Mouse (Mus musculus): Measurements from ENCODE around the gene Dgkd. TPM values are rescaled to one million over a fixed set of nuclear protein-coding genes. Genes with fewer than 3 reads are reported as not detected.

Gene Dgkd
- polyA plus RNA-seq, 1 experiment from 2014 or later, result 46.3 TPM

DNA sequence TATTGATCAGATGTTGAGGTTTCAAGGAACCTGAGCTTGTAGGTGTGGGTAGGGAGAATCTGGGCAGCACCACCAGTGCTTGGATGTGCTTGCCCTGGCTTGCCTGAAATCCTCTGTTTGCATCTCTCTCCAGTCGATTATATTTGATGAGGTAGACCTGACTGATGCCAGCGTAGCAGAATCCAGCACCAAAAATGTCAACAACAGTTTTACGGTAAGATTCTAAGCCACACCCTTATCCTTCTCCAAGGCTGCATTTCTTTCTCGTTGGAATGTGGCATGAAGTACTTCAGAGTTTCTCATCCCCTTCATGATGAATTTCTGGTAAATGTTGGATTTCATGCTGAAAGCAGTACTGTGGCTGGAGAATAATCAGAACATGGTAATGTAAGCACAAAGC lies 28.6 kb downstream of the Dgkd start:
- Histone ChIP-seq H3K4me2 (ENCODE audit: low read depth, low read length, severe bottlenecking) (no peak overlapping the region), H3K36me3 (ENCODE audit: control insufficient read depth, insufficient read depth, low read length) (no peaks in the 10 kb centered on the region; the same call in 1 of the 2 replicates), H3K27ac (ENCODE audit: low read depth, low read length) (no peak overlapping the region), H3K4me3 (ENCODE audit: low read depth, low read length) (no peak overlapping the region), H3K4me1 (replicated peaks; ENCODE audit: control insufficient read depth, insufficient read depth, low read length) (no peaks in the 10 kb centered on the region), H3K9me3 (ENCODE audit: control insufficient read depth, low read length) (no peaks in the 10 kb centered on the region), H3K9ac (ENCODE audit: low read length) (no peak overlapping the region), H3K27me3 (ENCODE audit: control insufficient read depth, insufficient read depth, low read length) (no peaks in the 10 kb centered on the region)
- WGBS, result 87% methylated on average over 4 of the region's 4 CpGs
- DNase-seq (ENCODE audit: low spot score), result no peak
- ATAC-seq (replicated peaks; ENCODE audit: low FRiP score), result no peak

DNA sequence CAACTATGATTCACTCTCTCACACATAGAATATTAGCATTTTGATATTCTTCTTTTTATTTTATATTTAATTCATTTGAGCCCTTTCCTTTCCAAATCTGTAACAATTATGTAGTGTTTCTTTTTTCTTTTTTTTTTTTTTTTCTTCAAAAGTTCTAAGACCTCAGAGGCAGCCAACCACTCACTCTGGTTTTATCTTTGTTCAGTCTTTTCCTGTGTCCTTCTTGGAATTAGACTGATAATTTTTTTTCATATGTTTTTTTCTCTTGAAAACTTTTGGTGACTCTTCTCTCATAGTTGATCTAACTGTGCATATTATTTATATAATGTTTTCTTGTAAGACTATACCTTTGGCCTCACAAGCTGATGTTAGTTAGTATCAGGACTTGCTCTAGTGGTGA lies 29.5 kb downstream of the Dgkd start:
- Histone ChIP-seq H3K9ac (ENCODE audit: low read length) (no peak overlapping the region), H3K4me1 (replicated peaks; ENCODE audit: control insufficient read depth, insufficient read depth, low read length) (no peaks in the 10 kb centered on the region), H3K4me3 (ENCODE audit: low read depth, low read length) (no peak overlapping the region), H3K27me3 (ENCODE audit: control insufficient read depth, insufficient read depth, low read length) (no peaks in the 10 kb centered on the region), H3K4me2 (ENCODE audit: low read depth, low read length, severe bottlenecking) (no peak overlapping the region), H3K9me3 (ENCODE audit: control insufficient read depth, low read length) (no peaks in the 10 kb centered on the region), H3K27ac (ENCODE audit: low read depth, low read length) (no peak overlapping the region), H3K36me3 (ENCODE audit: control insufficient read depth, insufficient read depth, low read length) (no peaks in the 10 kb centered on the region; the same call in 1 of the 2 replicates)
- ATAC-seq (replicated peaks; ENCODE audit: low FRiP score) (no peak), DNase-seq (ENCODE audit: low spot score) (no peak)

DNA sequence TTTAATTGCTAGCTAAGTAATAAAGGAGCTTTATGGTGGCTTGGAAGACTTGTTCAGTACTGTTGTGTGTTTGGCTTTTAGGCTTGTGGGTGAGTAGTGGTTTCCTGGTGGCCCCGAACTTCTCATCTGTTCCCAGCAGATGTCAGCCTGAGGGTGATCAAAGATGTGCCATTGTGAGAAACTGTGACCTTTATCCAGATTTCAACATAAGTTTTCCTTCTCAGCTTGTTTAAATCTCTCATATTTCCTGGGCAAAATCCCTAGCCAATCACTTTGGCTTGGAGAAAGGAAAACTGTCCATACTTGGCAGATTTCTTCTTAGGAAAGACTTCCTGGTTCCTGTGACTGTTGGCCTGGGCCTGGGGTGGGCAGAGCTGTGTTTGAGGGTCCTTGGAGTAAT lies 37.9 kb downstream of the Dgkd start:
- no peak overlapping the region for H3K27ac ChIP-seq (ENCODE audit: low read depth, low read length)
- H3K27me3 ChIP-seq (ENCODE audit: control insufficient read depth, insufficient read depth, low read length), result no peaks in the 10 kb centered on the region
- no peak overlapping the region for H3K4me3 ChIP-seq (ENCODE audit: low read depth, low read length)
- no peaks in the 10 kb centered on the region for H3K4me1 ChIP-seq (replicated peaks; ENCODE audit: control insufficient read depth, insufficient read depth, low read length)
- no peak overlapping the region for H3K4me2 ChIP-seq (ENCODE audit: low read depth, low read length, severe bottlenecking)
- 86% methylated on average over 1 of the region's 1 CpGs for WGBS
- H3K9ac ChIP-seq (ENCODE audit: low read length), result no peak overlapping the region
- H3K9me3 ChIP-seq (ENCODE audit: control insufficient read depth, low read length), result no peaks in the 10 kb centered on the region
- no peaks in the 10 kb centered on the region; the same call in 1 of the 2 replicates for H3K36me3 ChIP-seq (ENCODE audit: control insufficient read depth, insufficient read depth, low read length)
- DNase-seq (ENCODE audit: low spot score) (no peak), ATAC-seq (replicated peaks; ENCODE audit: low FRiP score) (no peak)

DNA sequence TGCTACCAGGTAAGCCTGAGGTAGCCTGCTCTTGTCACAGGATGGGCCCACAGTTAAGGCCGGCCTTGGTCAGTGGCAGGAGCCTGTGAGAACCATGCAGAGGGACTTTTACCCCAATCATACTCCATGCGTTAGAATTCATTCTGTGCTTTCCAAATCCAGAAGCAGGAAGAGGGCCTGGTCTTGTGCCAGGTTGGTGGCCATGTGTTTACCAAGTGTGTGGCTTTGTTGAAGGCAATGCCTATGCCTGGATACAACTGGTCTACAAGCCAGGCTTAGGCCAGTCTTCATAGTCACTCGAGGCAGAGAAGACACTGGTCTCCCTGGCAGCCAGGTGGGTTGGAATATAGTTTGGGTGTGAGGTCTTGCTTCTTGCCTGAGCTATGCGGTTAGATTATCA lies 38.5 kb downstream of the Dgkd start:
- Histone ChIP-seq H3K27me3 (ENCODE audit: control insufficient read depth, insufficient read depth, low read length) (no peaks in the 10 kb centered on the region), H3K36me3 (ENCODE audit: control insufficient read depth, insufficient read depth, low read length) (no peaks in the 10 kb centered on the region; the same call in 1 of the 2 replicates), H3K4me2 (ENCODE audit: low read depth, low read length, severe bottlenecking) (no peak overlapping the region), H3K27ac (ENCODE audit: low read depth, low read length) (no peak overlapping the region), H3K4me3 (ENCODE audit: low read depth, low read length) (no peak overlapping the region), H3K9ac (ENCODE audit: low read length) (no peak overlapping the region), H3K9me3 (ENCODE audit: control insufficient read depth, low read length) (no peaks in the 10 kb centered on the region), H3K4me1 (replicated peaks; ENCODE audit: control insufficient read depth, insufficient read depth, low read length) (no peaks in the 10 kb centered on the region)
- DNase-seq (ENCODE audit: low spot score), result no peak
- 84% methylated on average over 4 of the region's 4 CpGs for WGBS
- ATAC-seq (replicated peaks; ENCODE audit: low FRiP score), result no peak

DNA sequence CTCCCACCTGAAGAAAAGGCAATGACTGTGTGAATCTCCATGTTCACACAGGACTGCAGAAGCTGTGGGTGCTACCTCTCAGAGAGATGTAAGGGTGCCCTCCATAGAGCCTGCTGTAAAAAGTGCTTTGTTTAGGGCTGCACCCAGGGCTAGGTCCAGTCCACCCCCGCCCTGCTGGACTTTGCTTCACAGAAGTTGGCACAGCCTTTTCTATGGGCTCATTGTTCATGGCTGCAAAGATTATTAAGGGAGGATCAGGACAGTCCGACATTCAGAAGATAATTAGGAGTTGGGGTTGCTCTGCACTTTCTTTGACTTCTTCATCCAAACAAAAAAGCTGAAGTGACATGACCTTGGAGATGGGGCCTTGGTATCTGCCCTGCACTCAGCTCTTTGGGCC lies 39.4 kb downstream of the Dgkd start:
- Histone ChIP-seq H3K4me3 (ENCODE audit: low read depth, low read length) (no peak overlapping the region), H3K27ac (ENCODE audit: low read depth, low read length) (no peak overlapping the region), H3K27me3 (ENCODE audit: control insufficient read depth, insufficient read depth, low read length) (no peaks in the 10 kb centered on the region), H3K4me1 (replicated peaks; ENCODE audit: control insufficient read depth, insufficient read depth, low read length) (no peaks in the 10 kb centered on the region), H3K9ac (ENCODE audit: low read length) (no peak overlapping the region), H3K36me3 (ENCODE audit: control insufficient read depth, insufficient read depth, low read length) (no peaks in the 10 kb centered on the region; the same call in 1 of the 2 replicates), H3K9me3 (ENCODE audit: control insufficient read depth, low read length) (no peaks in the 10 kb centered on the region), H3K4me2 (ENCODE audit: low read depth, low read length, severe bottlenecking) (no peak overlapping the region)
- ATAC-seq (replicated peaks; ENCODE audit: low FRiP score), result no peak
- 53% methylated on average over 2 of the region's 2 CpGs for WGBS
- DNase-seq (ENCODE audit: low spot score), result no peak

DNA sequence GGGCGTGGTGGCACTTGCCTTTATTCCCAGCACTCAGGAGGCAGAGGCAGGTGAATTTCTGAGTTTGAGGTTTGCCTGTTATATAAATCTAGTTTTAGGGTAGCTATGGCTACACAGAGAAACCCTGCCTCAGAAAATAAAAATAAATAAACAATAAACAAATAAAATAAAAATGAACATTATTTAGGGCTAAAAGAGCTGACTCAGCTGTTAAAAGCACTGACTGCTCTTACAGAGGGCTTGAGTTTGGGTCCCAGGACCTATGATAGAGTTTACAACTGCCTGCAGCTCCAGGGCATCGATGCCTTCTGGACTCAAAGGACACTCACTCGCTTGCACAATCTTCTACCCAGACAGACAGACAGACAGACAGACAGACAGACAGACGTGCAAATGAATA lies 40.3 kb downstream of the Dgkd start:
- no peaks in the 10 kb centered on the region for H3K27me3 ChIP-seq (ENCODE audit: control insufficient read depth, insufficient read depth, low read length)
- no peaks in the 10 kb centered on the region for H3K4me1 ChIP-seq (replicated peaks; ENCODE audit: control insufficient read depth, insufficient read depth, low read length)
- WGBS, result 95% methylated on average over 4 of the region's 4 CpGs
- DNase-seq (ENCODE audit: low spot score), result no peak
- H3K9ac ChIP-seq (ENCODE audit: low read length), result no peak overlapping the region
- no peak overlapping the region for H3K27ac ChIP-seq (ENCODE audit: low read depth, low read length)
- no peak for ATAC-seq (replicated peaks; ENCODE audit: low FRiP score)
- H3K4me2 ChIP-seq (ENCODE audit: low read depth, low read length, severe bottlenecking), result no peak overlapping the region
- no peak overlapping the region for H3K4me3 ChIP-seq (ENCODE audit: low read depth, low read length)
- no peaks in the 10 kb centered on the region for H3K36me3 ChIP-seq (ENCODE audit: control insufficient read depth, insufficient read depth, low read length)
- H3K9me3 ChIP-seq (ENCODE audit: control insufficient read depth, low read length), result no peaks in the 10 kb centered on the region

DNA sequence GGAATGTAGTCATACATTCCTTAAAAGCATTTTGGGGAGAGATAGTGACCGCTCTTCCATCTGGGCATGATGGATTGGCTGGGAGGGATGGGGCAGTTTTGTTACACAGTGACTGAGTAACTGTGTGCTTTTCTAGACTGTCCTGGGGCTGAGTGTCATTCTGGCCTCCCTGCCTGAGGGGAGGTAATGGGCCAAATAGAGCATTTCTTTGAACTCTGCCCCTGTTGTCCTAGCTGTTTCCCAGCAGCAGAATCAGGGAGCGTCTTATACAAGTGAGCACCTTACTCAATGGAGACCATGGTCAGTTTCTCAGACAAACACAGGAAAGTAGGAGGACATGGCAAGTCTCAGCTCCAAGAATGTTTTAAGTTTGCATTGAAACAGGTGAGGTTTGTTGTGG lies 43.8 kb downstream of the Dgkd start:
- DNase-seq (ENCODE audit: low spot score), result no peak
- Histone ChIP-seq H3K9me3 (ENCODE audit: control insufficient read depth, low read length) (no peaks in the 10 kb centered on the region), H3K27me3 (ENCODE audit: control insufficient read depth, insufficient read depth, low read length) (no peaks in the 10 kb centered on the region), H3K4me3 (ENCODE audit: low read depth, low read length) (no peak overlapping the region), H3K4me2 (ENCODE audit: low read depth, low read length, severe bottlenecking) (no peak overlapping the region), H3K4me1 (replicated peaks; ENCODE audit: control insufficient read depth, insufficient read depth, low read length) (no peaks in the 10 kb centered on the region), H3K9ac (ENCODE audit: low read length) (no peak overlapping the region), H3K36me3 (ENCODE audit: control insufficient read depth, insufficient read depth, low read length) (no peaks in the 10 kb centered on the region), H3K27ac (ENCODE audit: low read depth, low read length) (no peak overlapping the region)
- no peak for ATAC-seq (replicated peaks; ENCODE audit: low FRiP score)
- 93% methylated on average over 2 of the region's 2 CpGs for WGBS

DNA sequence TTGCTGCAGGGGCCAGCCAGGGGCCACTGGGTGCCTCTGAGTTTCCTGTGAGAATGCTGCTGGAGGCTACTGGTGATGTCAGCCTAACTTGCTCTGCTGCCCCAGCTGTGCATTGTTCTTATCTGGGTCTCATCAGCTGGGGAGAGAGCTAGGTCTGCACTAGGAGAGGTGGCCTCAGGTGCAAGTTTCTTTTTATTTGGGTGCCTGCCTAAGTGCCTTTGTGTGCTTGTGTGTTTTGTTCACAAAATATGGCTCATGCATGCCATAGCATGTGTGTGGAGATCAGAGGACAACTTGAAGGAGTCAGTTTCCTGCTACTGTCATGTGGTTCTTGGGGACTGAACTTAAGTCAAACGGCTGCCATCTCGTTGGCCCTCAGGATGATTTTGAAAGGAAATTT lies 46.6 kb downstream of the Dgkd start:
- ATAC-seq (replicated peaks; ENCODE audit: low FRiP score), result no peak
- H3K4me2 ChIP-seq (ENCODE audit: low read depth, low read length, severe bottlenecking), result no peak overlapping the region
- H3K9me3 ChIP-seq (ENCODE audit: control insufficient read depth, low read length), result no peaks in the 10 kb centered on the region
- no peak overlapping the region for H3K4me3 ChIP-seq (ENCODE audit: low read depth, low read length)
- no peaks in the 10 kb centered on the region for H3K4me1 ChIP-seq (replicated peaks; ENCODE audit: control insufficient read depth, insufficient read depth, low read length)
- no peaks in the 10 kb centered on the region for H3K36me3 ChIP-seq (ENCODE audit: control insufficient read depth, insufficient read depth, low read length)
- no peak overlapping the region for H3K27ac ChIP-seq (ENCODE audit: low read depth, low read length)
- no peak for DNase-seq (ENCODE audit: low spot score)
- 100% methylated on average over 2 of the region's 2 CpGs for WGBS
- no peaks in the 10 kb centered on the region for H3K27me3 ChIP-seq (ENCODE audit: control insufficient read depth, insufficient read depth, low read length)
- no peak overlapping the region for H3K9ac ChIP-seq (ENCODE audit: low read length)

DNA sequence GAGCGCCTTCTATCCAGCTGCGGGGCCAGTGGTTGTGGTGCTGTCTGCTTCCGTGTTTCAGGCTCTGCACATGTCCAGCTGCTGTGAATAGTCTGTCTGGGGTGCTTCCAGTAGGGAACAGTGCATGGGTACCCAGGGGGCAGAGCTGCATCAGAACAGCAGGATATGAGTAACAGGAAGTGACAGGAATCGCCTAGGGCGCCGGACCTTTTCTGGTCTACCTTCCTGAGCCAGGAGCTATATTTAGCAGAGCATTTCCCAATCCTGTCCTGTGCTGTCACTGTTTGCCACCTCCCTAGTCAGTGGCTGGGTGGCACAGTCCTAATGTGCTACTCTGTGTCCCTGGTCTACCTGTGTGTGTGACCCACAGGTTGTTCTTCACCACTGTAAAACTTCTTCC lies 47.9 kb downstream of the Dgkd start:
- Histone ChIP-seq H3K4me3 (ENCODE audit: low read depth, low read length) (no peak overlapping the region), H3K36me3 (ENCODE audit: control insufficient read depth, insufficient read depth, low read length) (no peaks in the 10 kb centered on the region), H3K27ac (ENCODE audit: low read depth, low read length) (no peak overlapping the region), H3K4me2 (ENCODE audit: low read depth, low read length, severe bottlenecking) (no peak overlapping the region), H3K4me1 (replicated peaks; ENCODE audit: control insufficient read depth, insufficient read depth, low read length) (no peaks in the 10 kb centered on the region), H3K9ac (ENCODE audit: low read length) (no peak overlapping the region), H3K27me3 (ENCODE audit: control insufficient read depth, insufficient read depth, low read length) (no peaks in the 10 kb centered on the region), H3K9me3 (ENCODE audit: control insufficient read depth, low read length) (no peaks in the 10 kb centered on the region)
- WGBS, result 91% methylated on average over 6 of the region's 6 CpGs
- ATAC-seq (replicated peaks; ENCODE audit: low FRiP score) (no peak), DNase-seq (ENCODE audit: low spot score) (no peak)

All from forebrain, embryonic 11.5 days (tissue).